Mouse (Mus musculus): ENCODE measurements around the gene Hs3st3b1. TPM values are rescaled to one million over a fixed set of nuclear protein-coding genes. Genes with fewer than 3 reads are reported as not detected.

Hs3st3b1 gene
- polyA plus RNA-seq, 1 experiment, result 9.3 TPM

GRCm38 (mm10) chr11:63897011-63897410, 25.1 kb downstream of the Hs3st3b1 start:
- Histone ChIP-seq H3K4me1 (replicated peaks; ENCODE audit: control insufficient read depth, insufficient read depth, low read length) (no peaks in the 10 kb centered on the region; the same call in 1 of the 2 replicates), H3K27ac (ENCODE audit: control insufficient read depth, insufficient read depth, low read length) (no peak overlapping the region), H3K36me3 (ENCODE audit: control insufficient read depth, insufficient read depth, low read length) (no peaks in the 10 kb centered on the region), H3K4me3 (ENCODE audit: control insufficient read depth, insufficient read depth, low read length) (no peak overlapping the region), H3K27me3 (ENCODE audit: control insufficient read depth, insufficient read depth, low read length) (no peaks in the 10 kb centered on the region)
- WGBS, result 93% methylated on average over 2 of the region's 2 CpGs
- no peak for DNase-seq
- TF ChIP-seq POLR2A (IDR thresholded peaks at IDR 0.05; ENCODE audit: control insufficient read depth, extremely low read depth, insufficient read depth, low read length, poor library complexity) (no peak), CTCF (IDR thresholded peaks at IDR 0.05; ENCODE audit: borderline replicate concordance, control insufficient read depth, extremely low read depth, insufficient read depth, low read length, poor library complexity) (no peak)

- no peaks in the 10 kb centered on the region; the same call in 1 of the 2 replicates for H3K4me1 ChIP-seq (replicated peaks; ENCODE audit: control insufficient read depth, insufficient read depth, low read length)
- no peak for DNase-seq
- no peaks in the 10 kb centered on the region for H3K27me3 ChIP-seq (ENCODE audit: control insufficient read depth, insufficient read depth, low read length)
- H3K4me3 ChIP-seq (ENCODE audit: control insufficient read depth, insufficient read depth, low read length), result no peak overlapping the region
- H3K36me3 ChIP-seq (ENCODE audit: control insufficient read depth, insufficient read depth, low read length), result no peaks in the 10 kb centered on the region
- 96% methylated on average over 6 of the region's 6 CpGs for WGBS
- no peak overlapping the region for H3K27ac ChIP-seq (ENCODE audit: control insufficient read depth, insufficient read depth, low read length)
- TF ChIP-seq CTCF (IDR thresholded peaks at IDR 0.05; ENCODE audit: borderline replicate concordance, control insufficient read depth, extremely low read depth, insufficient read depth, low read length, poor library complexity) (no peak), POLR2A (IDR thresholded peaks at IDR 0.05; ENCODE audit: control insufficient read depth, extremely low read depth, insufficient read depth, low read length, poor library complexity) (no peak)
Observed at GRCm38 (mm10) chr11:63894188-63894587, 27.9 kb downstream of the Hs3st3b1 start.

- no peak for DNase-seq
- H3K4me3 ChIP-seq (ENCODE audit: control insufficient read depth, insufficient read depth, low read length), result no peak overlapping the region
- no peak for TF ChIP-seq POLR2A (IDR thresholded peaks at IDR 0.05; ENCODE audit: control insufficient read depth, extremely low read depth, insufficient read depth, low read length, poor library complexity)
- TF ChIP-seq CTCF (IDR thresholded peaks at IDR 0.05; ENCODE audit: borderline replicate concordance, control insufficient read depth, extremely low read depth, insufficient read depth, low read length, poor library complexity), result no peak
- no peak overlapping the region for H3K27ac ChIP-seq (ENCODE audit: control insufficient read depth, insufficient read depth, low read length)
- H3K27me3 ChIP-seq (ENCODE audit: control insufficient read depth, insufficient read depth, low read length), result no peaks in the 10 kb centered on the region
- no peaks in the 10 kb centered on the region for H3K36me3 ChIP-seq (ENCODE audit: control insufficient read depth, insufficient read depth, low read length)
- WGBS, result 92% methylated on average over 6 of the region's 6 CpGs
- H3K4me1 ChIP-seq (replicated peaks; ENCODE audit: control insufficient read depth, insufficient read depth, low read length), result no peaks in the 10 kb centered on the region; the same call in 1 of the 2 replicates
Observed at GRCm38 (mm10) chr11:63893557-63893956, 28.5 kb downstream of the Hs3st3b1 start.

GRCm38 (mm10) chr11:63891479-63892020, 30.5 kb downstream of the Hs3st3b1 start:
- Histone ChIP-seq H3K4me3 (ENCODE audit: control insufficient read depth, insufficient read depth, low read length) (no peak overlapping the region), H3K27me3 (ENCODE audit: control insufficient read depth, insufficient read depth, low read length) (no peaks in the 10 kb centered on the region), H3K27ac (ENCODE audit: control insufficient read depth, insufficient read depth, low read length) (no peak overlapping the region), H3K4me1 (replicated peaks; ENCODE audit: control insufficient read depth, insufficient read depth, low read length) (no peaks in the 10 kb centered on the region; the same call in 1 of the 2 replicates), H3K36me3 (ENCODE audit: control insufficient read depth, insufficient read depth, low read length) (no peaks in the 10 kb centered on the region)
- no peak for DNase-seq
- WGBS, result 69% methylated on average over 7 of the region's 7 CpGs
- TF ChIP-seq CTCF (IDR thresholded peaks at IDR 0.05; ENCODE audit: borderline replicate concordance, control insufficient read depth, extremely low read depth, insufficient read depth, low read length, poor library complexity) (no peak), POLR2A (IDR thresholded peaks at IDR 0.05; ENCODE audit: control insufficient read depth, extremely low read depth, insufficient read depth, low read length, poor library complexity) (no peak)

GRCm38 (mm10) chr11:63883385-63883784, 38.7 kb downstream of the Hs3st3b1 start:
- TF ChIP-seq CTCF (IDR thresholded peaks at IDR 0.05; ENCODE audit: borderline replicate concordance, control insufficient read depth, extremely low read depth, insufficient read depth, low read length, poor library complexity), result no peak
- TF ChIP-seq POLR2A (IDR thresholded peaks at IDR 0.05; ENCODE audit: control insufficient read depth, extremely low read depth, insufficient read depth, low read length, poor library complexity), result no peak
- no peak for DNase-seq
- Histone ChIP-seq H3K27ac (ENCODE audit: control insufficient read depth, insufficient read depth, low read length) (no peak overlapping the region), H3K4me3 (ENCODE audit: control insufficient read depth, insufficient read depth, low read length) (no peak overlapping the region), H3K36me3 (ENCODE audit: control insufficient read depth, insufficient read depth, low read length) (no peaks in the 10 kb centered on the region), H3K27me3 (ENCODE audit: control insufficient read depth, insufficient read depth, low read length) (no peaks in the 10 kb centered on the region), H3K4me1 (replicated peaks; ENCODE audit: control insufficient read depth, insufficient read depth, low read length) (no peaks in the 10 kb centered on the region)
- 98% methylated on average over 3 of the region's 3 CpGs for WGBS

GRCm38 (mm10) chr11:63880296-63880695, 41.8 kb downstream of the Hs3st3b1 start:
- no peaks in the 10 kb centered on the region for H3K27me3 ChIP-seq (ENCODE audit: control insufficient read depth, insufficient read depth, low read length)
- no peaks in the 10 kb centered on the region for H3K36me3 ChIP-seq (ENCODE audit: control insufficient read depth, insufficient read depth, low read length)
- 79% methylated on average over 2 of the region's 2 CpGs for WGBS
- TF ChIP-seq CTCF (IDR thresholded peaks at IDR 0.05; ENCODE audit: borderline replicate concordance, control insufficient read depth, extremely low read depth, insufficient read depth, low read length, poor library complexity) (no peak), POLR2A (IDR thresholded peaks at IDR 0.05; ENCODE audit: control insufficient read depth, extremely low read depth, insufficient read depth, low read length, poor library complexity) (no peak)
- H3K27ac ChIP-seq (ENCODE audit: control insufficient read depth, insufficient read depth, low read length), result no peak overlapping the region
- no peak for DNase-seq
- no peaks in the 10 kb centered on the region for H3K4me1 ChIP-seq (replicated peaks; ENCODE audit: control insufficient read depth, insufficient read depth, low read length)
- no peak overlapping the region for H3K4me3 ChIP-seq (ENCODE audit: control insufficient read depth, insufficient read depth, low read length)

GRCm38 (mm10) chr11:63879261-63879660, 42.8 kb downstream of the Hs3st3b1 start:
- TF ChIP-seq POLR2A (IDR thresholded peaks at IDR 0.05; ENCODE audit: control insufficient read depth, extremely low read depth, insufficient read depth, low read length, poor library complexity) (no peak), CTCF (IDR thresholded peaks at IDR 0.05; ENCODE audit: borderline replicate concordance, control insufficient read depth, extremely low read depth, insufficient read depth, low read length, poor library complexity) (no peak)
- Histone ChIP-seq H3K27me3 (ENCODE audit: control insufficient read depth, insufficient read depth, low read length) (no peaks in the 10 kb centered on the region), H3K27ac (ENCODE audit: control insufficient read depth, insufficient read depth, low read length) (no peak overlapping the region), H3K4me1 (replicated peaks; ENCODE audit: control insufficient read depth, insufficient read depth, low read length) (no peaks in the 10 kb centered on the region), H3K36me3 (ENCODE audit: control insufficient read depth, insufficient read depth, low read length) (no peaks in the 10 kb centered on the region), H3K4me3 (ENCODE audit: control insufficient read depth, insufficient read depth, low read length) (no peak overlapping the region)
- 52% methylated on average over 10 of the region's 10 CpGs for WGBS
- no peak for DNase-seq
